Mouse (Mus musculus): ENCODE data around the gene Olfr654.

GRCm38 (mm10) chr7:104624494-104624893, 37.7 kb downstream of the Olfr654 start, which contains the start of gene Olfr657:
- TF ChIP-seq REST (IDR thresholded peaks at IDR 0.05; ENCODE audit: insufficient read depth, insufficient read length), result no peak
- no peak for TF ChIP-seq E2F4 (IDR thresholded peaks at IDR 0.05; ENCODE audit: insufficient read depth)
- TF ChIP-seq POLR2A (IDR thresholded peaks at IDR 0.05; ENCODE audit: insufficient read length, low read depth), result no peak
- TF ChIP-seq TCF12 (IDR thresholded peaks at IDR 0.05; ENCODE audit: insufficient read depth, poor library complexity, severe bottlenecking), result no peak
- no peak for TF ChIP-seq MYOD1 (IDR thresholded peaks at IDR 0.05; ENCODE audit: control insufficient read depth in 1 of 3, insufficient read length in 2 of 3, low read depth in 2 of 3)

All from myocyte (in vitro differentiated cells).